Mouse (Mus musculus) gastrocnemius, postnatal 25 days (tissue): ENCODE results near the gene Ms4a4a. TPM values are rescaled to one million over a fixed set of nuclear protein-coding genes. Genes with fewer than 3 reads are reported as not detected.
A peak's percentile ranks its signal among the peaks of the same experiment; 100 is the strongest.
"Not testable (repeated sequence)": the region's sequence is repeated elsewhere in the genome, so short reads cannot be mapped to it uniquely, and the experiment has no call there.

Experiments used
- DNase-seq: peaks from one replicate; pipeline ENCODE4 v3.0.0; 2022
- long read RNA-seq, 2 experiments: library from polyadenylated mRNA; stranded (forward); transcript quantifications; one replicate each; pipeline ENCODE4 v2.0.0; 2021
- total RNA-seq, 2 experiments: library from RNA; stranded (reverse); gene quantifications; 1 replicate in 1 of 2; 2 replicates in 1 of 2; pipeline ENCODE4 v1.2.3; 2021

The Ms4a4a gene
- total RNA-seq: 1 to 10 TPM; 1.9 to 3.7 TPM
- long read RNA-seq, experiment 1, partial matches to known transcripts: 0 of 1 reads
- long read RNA-seq, experiment 1, other reads (novel, unspliced or antisense): 1 of 1 reads
- long read RNA-seq, experiment 2, partial matches to known transcripts: 1 of 1 reads
- long read RNA-seq, experiment 2, other reads (novel, unspliced or antisense): 0 of 1 reads

- no peak for DNase-seq
Observed at GRCm38 (mm10) chr19:11375273-11375672, at the start of gene Ms4a4a. Ms4a4a (plus strand) TSS chr19:11375523.

- no peak for DNase-seq
Observed at GRCm38 (mm10) chr19:11335932-11336331, 39.4 kb upstream of the Ms4a4a start, which contains the start of gene Ms4a7. Ms4a7 (minus strand) TSS chr19:11336146.

GRCm38 (mm10) chr19:11343147-11343546 lies 32.2 kb upstream of the Ms4a4a start:
- DNase-seq: no peak

- DNase-seq: no peak
Observed at GRCm38 (mm10) chr19:11343992-11344391, 31.3 kb upstream of the Ms4a4a start.

GRCm38 (mm10) chr19:11349698-11350481 lies 25.4 kb upstream of the Ms4a4a start:
- peak; percentile 6 for DNase-seq

GRCm38 (mm10) chr19:11351878-11352277 lies 23.4 kb upstream of the Ms4a4a start:
- DNase-seq: no peak

GRCm38 (mm10) chr19:11355730-11356129 lies 19.6 kb upstream of the Ms4a4a start:
- no peak for DNase-seq

GRCm38 (mm10) chr19:11360106-11360505 lies 15.2 kb upstream of the Ms4a4a start:
- no peak for DNase-seq

- no peak for DNase-seq
Observed at GRCm38 (mm10) chr19:11362002-11362401, 13.3 kb upstream of the Ms4a4a start.

- no peak for DNase-seq
Observed at GRCm38 (mm10) chr19:11368310-11368709, 7.0 kb upstream of the Ms4a4a start.

GRCm38 (mm10) chr19:11371181-11371580 lies 4.1 kb upstream of the Ms4a4a start:
- no peak for DNase-seq

- no peak for DNase-seq
Observed at GRCm38 (mm10) chr19:11376399-11376798, 1.1 kb downstream of the Ms4a4a start.

GRCm38 (mm10) chr19:11387109-11387508 lies 11.8 kb downstream of the Ms4a4a start:
- DNase-seq: no peak

- DNase-seq: no peak
Observed at GRCm38 (mm10) chr19:11387685-11388084, 12.4 kb downstream of the Ms4a4a start.

GRCm38 (mm10) chr19:11388949-11389348 lies 13.6 kb downstream of the Ms4a4a start:
- no peak for DNase-seq

GRCm38 (mm10) chr19:11395769-11396168 lies 20.4 kb downstream of the Ms4a4a start:
- no peak for DNase-seq

- DNase-seq: no peak
Observed at GRCm38 (mm10) chr19:11404527-11404926, 29.2 kb downstream of the Ms4a4a start, which contains the start of gene Ms4a4c. Ms4a4c (plus strand) TSS chr19:11404770.

- DNase-seq: no peak
Observed at GRCm38 (mm10) chr19:11407428-11407827, 32.1 kb downstream of the Ms4a4a start.

GRCm38 (mm10) chr19:11408591-11408990 lies 33.3 kb downstream of the Ms4a4a start:
- no peak for DNase-seq

- DNase-seq: no peak
Observed at GRCm38 (mm10) chr19:11411640-11412039, 36.3 kb downstream of the Ms4a4a start.

GRCm38 (mm10) chr19:11414084-11414483 lies 38.8 kb downstream of the Ms4a4a start:
- no peak for DNase-seq

- DNase-seq: no peak
Observed at GRCm38 (mm10) chr19:11415581-11415980, 40.3 kb downstream of the Ms4a4a start.

GRCm38 (mm10) chr19:11418865-11419264 lies 43.5 kb downstream of the Ms4a4a start:
- not testable (repeated sequence) for DNase-seq

- not testable (repeated sequence) for DNase-seq
Observed at GRCm38 (mm10) chr19:11431209-11431608, 55.9 kb downstream of the Ms4a4a start.
